Mouse (Mus musculus): ENCODE measurements around the gene Mdp1. TPM values are rescaled to one million over a fixed set of nuclear protein-coding genes. Genes with fewer than 3 reads are reported as not detected.

Gene Mdp1
- polyA plus RNA-seq, 1 experiment from 2014 or later, result 61.0 TPM

GRCm38 (mm10) chr14:55649884-55650283 lies 10.4 kb downstream of the Mdp1 start, which contains the start of gene Tssk4:
Gene Tssk4, plus strand, starts transcription at chr14:55650184.
- WGBS, result 97% methylated on average over 2 of the region's 2 CpGs
- Histone ChIP-seq H3K4me2 (replicated peaks; ENCODE audit: low read depth, low read length) (no peak within 1 kb of the TSS), H3K9ac (replicated peaks; ENCODE audit: low read length) (no peak within 1 kb of the TSS), H3K27me3 (ENCODE audit: insufficient read depth, low read length) (no peaks in the 10 kb centered on the region), H3K4me1 (ENCODE audit: insufficient read depth, low read length) (peaks cover 7% of the 10 kb centered on the region), H3K36me3 (ENCODE audit: insufficient read depth, low read length) (no peaks in the 10 kb centered on the region), H3K4me3 (ENCODE audit: low read length) (no peak within 1 kb of the TSS), H3K27ac (ENCODE audit: low read length) (no peak within 1 kb of the TSS), H3K9me3 (ENCODE audit: low read length) (no peaks in the 10 kb centered on the region)
- no peak for ATAC-seq (ENCODE audit: low FRiP score, low TSS enrichment)

DNA sequence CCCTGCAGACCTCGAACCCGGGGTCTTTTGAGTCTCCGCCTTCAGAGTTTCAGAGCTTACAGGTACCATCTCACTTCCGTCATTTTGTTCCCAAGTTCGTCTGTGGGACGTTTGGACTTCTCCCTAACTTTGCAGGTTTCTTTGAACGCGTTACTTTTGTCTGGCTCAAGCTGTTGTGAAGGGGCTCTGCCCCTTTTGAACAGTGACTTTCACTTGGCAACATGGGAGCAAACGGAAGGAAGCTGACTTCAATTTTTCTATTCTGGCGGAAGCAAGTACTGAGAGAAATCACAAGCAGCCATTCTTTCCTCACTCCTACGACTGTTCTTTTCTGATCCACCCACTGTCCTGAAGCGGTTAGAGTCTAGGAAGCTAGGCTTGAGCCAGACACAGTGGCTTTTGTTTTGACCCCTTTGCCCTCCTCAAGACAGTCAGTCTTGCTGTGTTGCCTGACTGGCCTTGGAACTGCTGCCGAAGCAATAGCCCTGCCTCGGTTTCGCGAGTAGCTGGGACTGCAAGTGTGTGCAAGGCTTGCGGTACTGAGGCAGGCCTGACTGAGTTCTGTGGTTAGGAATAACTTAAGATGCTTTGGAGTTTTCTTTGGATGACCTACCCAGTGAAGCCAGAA lies 15.9 kb downstream of the Mdp1 start:
- H3K9me3 ChIP-seq (ENCODE audit: low read length), result no peaks in the 10 kb centered on the region
- H3K4me2 ChIP-seq (replicated peaks; ENCODE audit: low read depth, low read length), result peak overlapping the region; percentile 88
- peak overlapping the region; percentile 92 for H3K9ac ChIP-seq (replicated peaks; ENCODE audit: low read length)
- 14% methylated on average over 17 of the region's 17 CpGs for WGBS
- H3K27ac ChIP-seq (ENCODE audit: low read length), result peak overlapping the region; percentile 95
- H3K4me3 ChIP-seq (ENCODE audit: low read length), result peak overlapping the region; percentile 99
- no peaks in the 10 kb centered on the region for H3K27me3 ChIP-seq (ENCODE audit: insufficient read depth, low read length)
- no peak for ATAC-seq (ENCODE audit: low FRiP score, low TSS enrichment)
- H3K4me1 ChIP-seq (ENCODE audit: insufficient read depth, low read length), result peaks cover 21% of the 10 kb centered on the region
- H3K36me3 ChIP-seq (ENCODE audit: insufficient read depth, low read length), result peaks cover 21% of the 10 kb centered on the region

DNA sequence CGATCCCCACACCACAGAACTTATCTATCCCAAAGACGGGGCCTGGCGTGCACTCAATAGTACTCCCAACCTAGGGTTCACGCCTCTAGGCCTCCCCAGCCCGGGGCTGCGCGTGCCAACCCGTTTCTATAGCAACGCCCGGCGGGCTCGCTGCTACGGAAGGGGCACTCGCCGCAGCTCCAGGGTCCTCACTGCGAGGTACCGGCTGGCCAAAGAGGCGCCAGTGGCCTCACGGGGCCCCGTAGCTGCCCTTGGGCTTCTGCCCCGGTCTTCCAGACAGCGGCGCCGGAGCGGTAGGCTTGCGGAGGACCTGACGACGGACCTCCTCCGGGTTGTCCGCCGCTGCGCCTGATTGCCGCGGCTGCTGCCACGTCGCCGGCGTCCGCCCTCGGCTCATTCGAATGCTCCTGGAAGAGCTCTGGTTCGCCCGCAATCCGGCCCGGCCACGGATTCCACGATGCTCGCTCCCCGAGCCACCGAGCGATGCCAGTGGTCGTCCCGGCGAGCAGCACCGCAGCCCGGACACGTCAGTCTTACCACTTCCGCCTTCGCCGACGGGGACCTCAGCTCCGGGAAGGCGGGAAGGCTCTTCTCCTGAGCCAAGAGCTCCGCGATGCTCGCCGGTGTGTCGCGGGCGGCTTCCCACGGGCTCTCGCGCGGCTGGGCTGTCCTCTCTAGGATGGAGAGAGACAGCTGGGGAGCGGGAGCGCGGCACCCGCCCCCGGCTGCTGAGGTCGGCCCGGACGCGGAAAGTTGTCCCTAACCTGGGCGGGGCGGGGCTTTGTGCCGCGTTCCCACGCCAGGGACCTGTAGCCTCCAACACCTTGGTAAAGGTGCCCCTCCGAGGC lies 17.0 kb downstream of the Mdp1 start, which contains the start of gene Tm9sf1:
TSS of gene Tm9sf1 (minus strand) at position 747 of the 848 bp plus-strand sequence.
- Histone ChIP-seq H3K4me2 (replicated peaks; ENCODE audit: low read depth, low read length) (peak within 1 kb of the TSS; percentile 88), H3K9ac (replicated peaks; ENCODE audit: low read length) (peak within 1 kb of the TSS; percentile 92), H3K27me3 (ENCODE audit: insufficient read depth, low read length) (no peaks in the 10 kb centered on the region), H3K4me3 (ENCODE audit: low read length) (peak within 1 kb of the TSS; percentile 99), H3K4me1 (ENCODE audit: insufficient read depth, low read length) (peaks cover 21% of the 10 kb centered on the region), H3K36me3 (ENCODE audit: insufficient read depth, low read length) (peaks cover 29% of the 10 kb centered on the region), H3K9me3 (ENCODE audit: low read length) (no peaks in the 10 kb centered on the region), H3K27ac (ENCODE audit: low read length) (peak within 1 kb of the TSS; percentile 95)
- under 1% methylated on average over 86 of the region's 89 CpGs for WGBS
- ATAC-seq (ENCODE audit: low FRiP score, low TSS enrichment), result peak; percentile 87

DNA sequence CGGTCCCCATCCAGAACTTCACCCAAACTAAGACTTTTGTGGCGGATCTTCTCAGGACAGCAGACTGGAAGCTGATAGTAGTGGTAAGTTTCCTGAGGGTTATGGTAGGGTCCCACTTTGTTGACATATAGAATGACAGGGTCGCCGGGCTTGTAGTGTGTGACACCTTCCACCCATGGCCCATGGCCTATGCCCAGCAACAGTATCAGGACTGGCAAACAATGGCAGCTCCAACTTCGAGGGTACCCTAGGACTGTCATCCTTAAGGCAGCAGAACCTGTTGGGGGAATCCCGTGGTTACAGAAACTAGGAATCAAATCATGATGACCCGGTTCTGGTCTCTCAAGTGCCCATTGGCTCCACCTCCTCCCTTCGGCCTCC lies 17.6 kb downstream of the Mdp1 start:
- peak overlapping the region; percentile 88 for H3K4me2 ChIP-seq (replicated peaks; ENCODE audit: low read depth, low read length)
- H3K36me3 ChIP-seq (ENCODE audit: insufficient read depth, low read length), result peaks cover 35% of the 10 kb centered on the region
- H3K4me1 ChIP-seq (ENCODE audit: insufficient read depth, low read length), result peaks cover 21% of the 10 kb centered on the region
- H3K27me3 ChIP-seq (ENCODE audit: insufficient read depth, low read length), result no peaks in the 10 kb centered on the region
- H3K4me3 ChIP-seq (ENCODE audit: low read length), result peak overlapping the region; percentile 99
- peak overlapping the region; percentile 92 for H3K9ac ChIP-seq (replicated peaks; ENCODE audit: low read length)
- peak; percentile 36 for ATAC-seq (ENCODE audit: low FRiP score, low TSS enrichment)
- no peaks in the 10 kb centered on the region for H3K9me3 ChIP-seq (ENCODE audit: low read length)
- 22% methylated on average over 8 of the region's 8 CpGs for WGBS
- H3K27ac ChIP-seq (ENCODE audit: low read length), result peak overlapping the region; percentile 95

DNA sequence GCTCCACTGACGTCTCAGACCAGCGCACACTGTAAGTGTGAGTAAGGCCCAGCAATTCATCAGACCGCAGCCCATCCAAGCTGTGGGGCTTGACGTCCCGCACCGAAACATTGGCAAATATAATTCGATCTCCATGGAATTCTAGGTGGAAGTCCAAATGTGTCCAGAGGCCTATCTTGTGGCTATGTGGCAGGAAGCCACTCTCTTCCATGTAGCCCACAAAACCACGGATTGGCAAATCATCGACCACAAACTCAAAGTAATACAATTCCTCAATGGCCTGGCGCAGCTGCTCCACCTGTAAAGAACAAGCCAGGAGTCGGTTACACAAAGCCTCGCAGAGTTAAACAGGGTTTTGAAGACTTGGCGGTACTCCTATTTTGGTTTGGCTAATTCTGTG lies 19.0 kb downstream of the Mdp1 start:
- Histone ChIP-seq H3K9ac (replicated peaks; ENCODE audit: low read length) (no peak overlapping the region), H3K36me3 (ENCODE audit: insufficient read depth, low read length) (peaks cover 36% of the 10 kb centered on the region), H3K9me3 (ENCODE audit: low read length) (no peaks in the 10 kb centered on the region), H3K4me3 (ENCODE audit: low read length) (no peak overlapping the region), H3K4me1 (ENCODE audit: insufficient read depth, low read length) (peaks cover 21% of the 10 kb centered on the region), H3K27ac (ENCODE audit: low read length) (no peak overlapping the region), H3K4me2 (replicated peaks; ENCODE audit: low read depth, low read length) (no peak overlapping the region), H3K27me3 (ENCODE audit: insufficient read depth, low read length) (no peaks in the 10 kb centered on the region)
- no peak for ATAC-seq (ENCODE audit: low FRiP score, low TSS enrichment)
- WGBS, result 95% methylated on average over 13 of the region's 13 CpGs

DNA sequence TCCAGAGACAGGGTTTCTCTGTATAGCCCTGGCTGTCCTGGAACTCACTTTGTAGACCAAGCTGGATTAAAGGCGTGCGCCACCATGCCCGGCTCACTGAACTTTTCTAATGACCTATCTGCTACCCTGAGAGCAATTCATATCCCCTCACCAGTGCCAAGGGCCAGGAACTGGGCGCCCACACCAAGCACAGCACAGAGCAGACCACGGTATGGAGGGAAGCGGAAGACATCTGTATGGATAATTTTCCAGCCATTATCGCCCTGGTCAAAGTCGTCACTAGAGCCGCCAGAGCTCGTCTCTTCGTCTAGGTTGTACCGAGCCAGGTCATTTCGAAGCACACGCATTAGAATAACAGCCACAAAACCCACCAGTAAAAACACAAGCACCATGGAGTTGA lies 19.5 kb downstream of the Mdp1 start:
- Histone ChIP-seq H3K27me3 (ENCODE audit: insufficient read depth, low read length) (no peaks in the 10 kb centered on the region), H3K9ac (replicated peaks; ENCODE audit: low read length) (no peak overlapping the region), H3K4me3 (ENCODE audit: low read length) (no peak overlapping the region), H3K9me3 (ENCODE audit: low read length) (no peaks in the 10 kb centered on the region), H3K27ac (ENCODE audit: low read length) (no peak overlapping the region), H3K4me1 (ENCODE audit: insufficient read depth, low read length) (peaks cover 21% of the 10 kb centered on the region), H3K4me2 (replicated peaks; ENCODE audit: low read depth, low read length) (no peak overlapping the region), H3K36me3 (ENCODE audit: insufficient read depth, low read length) (peaks cover 36% of the 10 kb centered on the region)
- ATAC-seq (ENCODE audit: low FRiP score, low TSS enrichment), result no peak
- 95% methylated on average over 14 of the region's 14 CpGs for WGBS

DNA sequence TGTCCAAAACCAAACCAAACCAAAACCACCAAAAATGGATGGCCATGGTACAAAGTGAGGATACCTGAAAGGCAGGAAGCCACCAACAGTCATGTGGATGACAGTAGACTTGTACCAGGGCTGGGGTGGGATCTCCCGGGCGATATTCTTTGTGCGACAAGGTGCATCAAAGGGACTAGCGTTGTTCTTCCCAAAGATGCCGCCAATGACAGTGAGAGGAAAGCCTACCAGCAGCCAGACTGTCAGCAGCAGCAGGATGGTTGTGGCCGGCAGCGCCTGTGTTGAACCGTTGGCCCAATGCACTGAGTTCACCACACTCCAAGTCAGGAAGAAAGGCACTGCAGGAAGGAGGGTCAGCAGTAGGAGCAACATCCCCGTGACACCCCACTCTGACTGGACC lies 22.5 kb downstream of the Mdp1 start, which contains the start of gene Gm49378:
TSS of gene Gm49378 (minus strand) at position 101 of the 400 bp plus-strand sequence.
- Histone ChIP-seq H3K27me3 (ENCODE audit: insufficient read depth, low read length) (no peaks in the 10 kb centered on the region), H3K9me3 (ENCODE audit: low read length) (no peaks in the 10 kb centered on the region), H3K4me2 (replicated peaks; ENCODE audit: low read depth, low read length) (no peak within 1 kb of the TSS), H3K4me1 (ENCODE audit: insufficient read depth, low read length) (peaks cover 16% of the 10 kb centered on the region), H3K4me3 (ENCODE audit: low read length) (no peak within 1 kb of the TSS), H3K36me3 (ENCODE audit: insufficient read depth, low read length) (peaks cover 44% of the 10 kb centered on the region), H3K27ac (ENCODE audit: low read length) (no peak within 1 kb of the TSS), H3K9ac (replicated peaks; ENCODE audit: low read length) (no peak within 1 kb of the TSS)
- no peak for ATAC-seq (ENCODE audit: low FRiP score, low TSS enrichment)
- WGBS, result 91% methylated on average over 9 of the region's 9 CpGs

- peak; percentile 87 for ATAC-seq (ENCODE audit: low FRiP score, low TSS enrichment)
- Histone ChIP-seq H3K4me1 (ENCODE audit: insufficient read depth, low read length) (peaks cover 9% of the 10 kb centered on the region), H3K9me3 (ENCODE audit: low read length) (no peaks in the 10 kb centered on the region), H3K4me2 (replicated peaks; ENCODE audit: low read depth, low read length) (peak within 1 kb of the TSS; percentile 86), H3K9ac (replicated peaks; ENCODE audit: low read length) (peak within 1 kb of the TSS; percentile 83), H3K4me3 (ENCODE audit: low read length) (peak within 1 kb of the TSS; percentile 76), H3K27ac (ENCODE audit: low read length) (peak within 1 kb of the TSS; percentile 72; the same call in 1 of the 2 replicates), H3K27me3 (ENCODE audit: insufficient read depth, low read length) (no peaks in the 10 kb centered on the region), H3K36me3 (ENCODE audit: insufficient read depth, low read length) (peaks cover 57% of the 10 kb centered on the region)
- WGBS, result 1% methylated on average over 33 of the region's 33 CpGs
Observed at GRCm38 (mm10) chr14:55635523-55636007, 24.7 kb downstream of the Mdp1 start, which contains the start of gene Ipo4. Gene Ipo4, minus strand, starts transcription at chr14:55635957.

DNA sequence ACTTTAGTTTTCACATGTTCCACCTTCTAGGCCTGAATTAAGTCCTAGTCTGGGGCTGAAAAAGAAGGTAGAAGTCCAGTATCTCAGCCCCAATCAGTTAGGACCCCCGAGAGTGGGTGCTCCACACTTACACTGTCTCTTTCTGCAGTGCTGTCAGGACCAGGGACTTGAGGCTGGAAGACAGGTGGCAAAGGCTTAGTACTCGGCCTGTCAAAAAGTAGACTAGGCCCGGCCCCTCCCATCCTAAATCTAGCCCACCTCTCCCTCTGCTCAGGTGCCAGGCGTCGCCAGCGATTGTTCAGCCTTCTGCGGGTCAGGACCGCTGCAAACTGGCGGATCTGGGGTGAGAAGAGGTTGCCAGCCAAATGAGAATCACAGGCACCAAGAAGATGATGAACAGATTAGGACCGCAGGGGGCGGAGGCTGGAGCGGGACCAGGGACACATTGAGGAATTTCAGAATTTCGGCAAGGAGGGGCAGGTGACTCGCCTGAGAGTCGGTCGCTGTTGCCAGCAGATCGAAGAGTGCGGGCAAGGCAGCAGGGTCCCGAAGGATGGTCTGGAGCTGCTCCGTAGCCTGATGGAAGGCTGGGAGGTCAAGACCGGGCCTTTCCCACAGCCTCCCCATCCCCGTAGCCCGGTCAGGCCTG lies 25.3 kb downstream of the Mdp1 start:
- Histone ChIP-seq H3K36me3 (ENCODE audit: insufficient read depth, low read length) (peaks cover 57% of the 10 kb centered on the region), H3K9me3 (ENCODE audit: low read length) (no peaks in the 10 kb centered on the region), H3K9ac (replicated peaks; ENCODE audit: low read length) (peak overlapping the region; percentile 83), H3K4me2 (replicated peaks; ENCODE audit: low read depth, low read length) (peak overlapping the region; percentile 86), H3K4me1 (ENCODE audit: insufficient read depth, low read length) (peaks cover 9% of the 10 kb centered on the region), H3K27me3 (ENCODE audit: insufficient read depth, low read length) (no peaks in the 10 kb centered on the region), H3K27ac (ENCODE audit: low read length) (peak overlapping the region; percentile 72; the same call in 1 of the 2 replicates), H3K4me3 (ENCODE audit: low read length) (peak overlapping the region; percentile 76)
- peak; percentile 60 for ATAC-seq (ENCODE audit: low FRiP score, low TSS enrichment)
- 2% methylated on average over 23 of the region's 23 CpGs for WGBS
